Mouse (Mus musculus) bone marrow macrophage, adult 2 months (primary cell): ENCODE data around the gene Serpinb1b. TPM values are rescaled to one million over a fixed set of nuclear protein-coding genes. Genes with fewer than 3 reads are reported as not detected.

Experiments used
- H3K27ac ChIP-seq: 2 replicates; pipeline ENCODE4 v1.5.1; 2012; ENCODE audit warnings: low read depth, low read length; ENCODE audit not compliant: insufficient read depth
- H3K4me1 ChIP-seq: 2 replicates; pipeline ENCODE4 v1.6.1; 2012; ENCODE audit warnings: low read length; ENCODE audit not compliant: control insufficient read depth, insufficient read depth
- H3K4me3 ChIP-seq: 2 replicates; pipeline ENCODE4 v1.5.1; 2012; ENCODE audit warnings: mild to moderate bottlenecking, low read length, moderate library complexity; ENCODE audit not compliant: insufficient read depth
- CTCF ChIP-seq: IDR thresholded peaks from 2 replicates; pipeline ENCODE4 v1.5.1; 2012; ENCODE audit warnings: low read depth, mild to moderate bottlenecking, low read length, moderate library complexity
- POLR2A ChIP-seq: IDR thresholded peaks from 2 replicates; pipeline ENCODE4 v1.6.1; 2012; ENCODE audit warnings: mild to moderate bottlenecking, low read depth, low read length, borderline replicate concordance
- polyA plus RNA-seq: library from polyadenylated mRNA; stranded (reverse); fragments of >200 nt; gene quantifications from 2 replicates; pipeline ENCODE4 v1.2.4, GENCODE M21; 2012; ENCODE audit not compliant: missing spikeins, insufficient read depth, insufficient read length

The Serpinb1b gene
- polyA plus RNA-seq, 1 experiment = 0.60 TPM

DNA sequence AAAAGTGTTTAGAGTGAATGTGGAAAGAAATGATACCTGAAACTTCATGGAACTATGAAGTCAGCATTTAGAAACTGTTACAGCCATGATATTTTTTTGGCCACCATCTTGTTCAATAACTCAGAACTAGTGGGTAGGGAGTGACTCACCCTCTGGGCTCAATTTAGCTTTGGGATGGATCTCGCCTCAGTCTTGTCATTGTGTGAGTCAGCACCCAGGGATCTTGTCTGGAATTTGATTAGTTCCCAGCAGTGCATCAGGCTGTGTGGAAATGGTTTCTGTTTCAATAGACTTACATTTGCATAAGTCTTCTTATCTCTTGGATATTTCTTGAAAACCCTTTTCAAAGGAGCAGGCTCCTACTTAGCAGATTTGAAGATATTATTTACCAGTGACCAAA is 12.2 kb downstream of the Serpinb1b start:
- TF ChIP-seq CTCF (no peak), POLR2A (no peak)
- H3K27ac ChIP-seq = no peak overlapping the region
- H3K4me1 ChIP-seq = peaks cover 37% of the 10 kb centered on the region
- no peak overlapping the region for H3K4me3 ChIP-seq

DNA sequence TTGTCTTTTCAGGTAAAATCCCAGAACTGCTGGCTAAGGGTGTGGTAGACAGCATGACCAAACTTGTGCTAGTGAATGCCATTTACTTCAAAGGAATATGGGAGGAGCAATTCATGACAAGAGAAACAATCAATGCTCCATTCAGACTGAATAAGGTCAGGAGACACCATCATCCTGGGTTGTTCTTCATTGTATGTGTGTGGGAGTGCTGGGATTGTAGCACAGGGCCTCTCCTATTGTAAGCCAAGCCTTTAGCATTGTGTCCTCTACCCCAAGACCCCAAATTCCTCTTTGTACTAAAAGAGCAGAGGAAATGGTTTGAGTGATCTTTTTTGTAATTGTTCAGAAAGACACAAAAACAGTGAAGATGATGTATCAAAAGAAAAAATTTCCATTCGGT is 12.9 kb downstream of the Serpinb1b start:
- Histone ChIP-seq H3K27ac (no peak overlapping the region), H3K4me3 (no peak overlapping the region), H3K4me1 (peaks cover 32% of the 10 kb centered on the region)
- no peak for TF ChIP-seq CTCF
- no peak for TF ChIP-seq POLR2A

DNA sequence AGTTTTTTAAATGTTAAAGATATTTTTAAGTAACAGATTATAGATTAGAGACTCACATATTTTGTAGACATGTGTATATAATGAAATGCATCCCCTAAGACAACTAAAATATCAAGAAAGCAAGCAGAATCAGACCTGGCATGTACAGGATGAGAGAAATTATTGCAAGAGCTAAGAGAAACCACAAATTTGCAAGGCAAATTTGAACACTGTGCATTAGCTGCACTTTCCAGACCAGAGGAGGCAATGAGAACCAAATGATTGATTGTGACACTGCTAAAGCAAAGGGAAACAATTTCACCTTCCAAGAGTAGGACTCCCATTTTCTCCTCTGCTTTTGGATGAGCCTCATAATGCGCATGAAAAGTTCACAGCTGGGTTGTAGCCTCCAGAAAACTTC is 17.2 kb downstream of the Serpinb1b start:
- Histone ChIP-seq H3K27ac (no peak overlapping the region), H3K4me1 (peaks cover under 1% of the 10 kb centered on the region; the same call in 1 of the 2 replicates), H3K4me3 (no peak overlapping the region)
- no peak for TF ChIP-seq POLR2A
- TF ChIP-seq CTCF = no peak

DNA sequence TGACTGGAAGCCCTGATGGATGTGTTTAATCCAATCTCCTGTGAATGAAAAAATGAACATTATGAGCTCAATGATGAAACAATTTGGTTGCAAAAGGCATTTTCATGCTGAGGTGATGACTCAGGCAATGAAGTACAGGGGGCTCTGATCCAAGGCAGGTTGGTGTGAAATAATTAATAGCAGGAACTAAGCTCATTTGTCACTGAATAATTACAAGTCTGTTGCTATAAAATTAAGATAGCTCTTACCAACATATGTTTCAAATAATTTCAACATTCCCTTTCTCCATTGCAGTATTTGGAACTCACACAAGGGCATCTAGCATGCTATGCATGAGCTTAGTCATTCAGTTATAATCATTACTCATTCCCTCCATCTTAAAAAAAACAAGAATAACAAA is 27.3 kb downstream of the Serpinb1b start:
- Histone ChIP-seq H3K4me3 (no peak overlapping the region), H3K27ac (no peak overlapping the region), H3K4me1 (peaks cover 7% of the 10 kb centered on the region; the same call in 1 of the 2 replicates)
- TF ChIP-seq POLR2A = no peak

DNA sequence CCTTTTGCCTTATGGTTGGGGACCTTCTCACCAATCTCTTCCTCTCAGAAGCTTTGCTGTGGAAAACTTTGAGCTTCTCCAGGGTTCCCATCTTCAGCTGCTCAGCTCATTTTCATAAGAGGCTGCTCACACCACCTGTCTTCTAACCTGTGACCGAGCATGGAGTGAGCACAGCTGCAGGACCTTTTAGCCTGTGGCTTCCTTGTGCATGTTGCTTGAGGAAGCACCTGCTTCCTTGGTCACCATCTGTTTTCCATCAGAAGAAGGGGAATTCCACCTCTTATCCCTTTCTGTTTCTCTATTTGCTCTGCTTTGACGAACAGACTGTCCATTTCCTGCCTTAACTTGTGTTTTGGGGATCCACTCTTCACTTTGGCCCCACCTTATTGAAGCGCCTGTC is 34.7 kb downstream of the Serpinb1b start:
- Histone ChIP-seq H3K27ac (no peak overlapping the region), H3K4me3 (no peak overlapping the region), H3K4me1 (peaks cover 6% of the 10 kb centered on the region)
- no peak for TF ChIP-seq POLR2A
- TF ChIP-seq CTCF = no peak

DNA sequence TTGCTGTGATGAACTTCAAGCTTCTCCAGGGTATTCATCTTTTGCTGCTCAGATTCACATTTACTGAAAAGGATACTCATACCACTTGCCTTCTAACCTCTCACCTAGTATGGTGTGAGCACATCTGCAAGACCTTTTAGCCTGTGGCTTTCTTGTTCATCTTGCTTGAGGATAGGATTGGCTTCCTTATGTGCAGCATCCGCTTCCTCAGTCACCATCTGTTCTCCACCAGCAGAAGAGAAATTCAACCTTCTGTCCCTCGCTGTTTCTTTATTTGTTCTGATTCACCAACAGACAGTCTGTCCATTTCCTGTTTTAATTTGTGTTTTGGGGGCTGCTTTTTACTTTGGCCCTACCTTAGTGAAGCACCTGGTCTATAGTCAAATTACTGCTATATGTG is 59.3 kb downstream of the Serpinb1b start:
- Histone ChIP-seq H3K27ac (no peak overlapping the region), H3K4me3 (no peak overlapping the region), H3K4me1 (peaks cover 2% of the 10 kb centered on the region; the same call in 1 of the 2 replicates)
- TF ChIP-seq POLR2A (no peak), CTCF (no peak)

DNA sequence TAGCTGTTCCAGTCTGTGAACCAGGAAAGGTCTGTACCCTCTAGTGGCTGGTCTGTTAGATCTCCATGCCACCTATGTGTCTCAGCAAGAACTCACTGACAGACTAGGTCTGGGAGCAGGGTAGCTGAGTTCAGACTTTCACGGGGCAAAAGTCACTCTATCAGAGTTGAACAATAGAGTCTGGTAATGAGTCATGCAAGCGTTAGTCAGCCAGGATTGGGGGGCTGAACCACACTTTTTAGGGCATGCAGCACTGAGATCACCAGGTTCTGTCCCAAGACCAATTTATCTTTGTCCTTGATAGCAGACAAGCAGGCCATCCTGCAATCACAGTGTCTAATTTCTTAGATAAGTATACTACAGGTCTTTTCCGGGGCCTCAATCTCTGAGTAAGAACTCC is 63.1 kb downstream of the Serpinb1b start:
- Histone ChIP-seq H3K4me3 (no peak overlapping the region), H3K27ac (no peak overlapping the region), H3K4me1 (peaks cover 2% of the 10 kb centered on the region; the same call in 1 of the 2 replicates)
- TF ChIP-seq CTCF (no peak), POLR2A (no peak)

Other genes starting within 250 kb of the Serpinb1b start
- gene Serpinb1a, start 227.4 kb upstream of the Serpinb1b start, polyA plus RNA-seq = not detected in 2 replicates
- 1.4 and 1.7 TPM in 2 replicates for gene Serpinb1c, start 180.4 kb upstream of the Serpinb1b start, polyA plus RNA-seq
- gene Serpinb6b, start 113.4 kb upstream of the Serpinb1b start, polyA plus RNA-seq = 12.3 and 12.7 TPM in 2 replicates
- 6.6 and 7.4 TPM in 2 replicates for gene Serpinb9, start 75.3 kb upstream of the Serpinb1b start, polyA plus RNA-seq
- gene Serpinb9b, start 51.2 kb upstream of the Serpinb1b start, polyA plus RNA-seq = 0.44 TPM in 1 of 2 replicates, not detected in the other
- not detected in 2 replicates for gene Serpinb9c, start 81.2 kb downstream of the Serpinb1b start, polyA plus RNA-seq
- not detected in 2 replicates for gene Serpinb9d, start 114.4 kb downstream of the Serpinb1b start, polyA plus RNA-seq
- gene Serpinb9e, start 171.0 kb downstream of the Serpinb1b start, polyA plus RNA-seq = not detected in 2 replicates
- gene Serpinb9f, start 245.5 kb downstream of the Serpinb1b start, polyA plus RNA-seq = not detected in 2 replicates